Mouse (Mus musculus) forebrain, postnatal 0 days (tissue): ENCODE data around the gene Cdrt4. TPM values are rescaled to one million over a fixed set of nuclear protein-coding genes. Genes with fewer than 3 reads are reported as not detected.

Experiments
- ATAC-seq: fragments of 200-750 bp; cut with Nextera tagmentation; 2 replicates; pipeline ENCODE4 v1.8.0; 2017; ENCODE audit warnings: mild to moderate bottlenecking, moderate library complexity
- DNase-seq: peaks from one replicate; pipeline ENCODE4 v3.0.0-alpha.2; 2015
- H3K27ac ChIP-seq: fragments of 300-500 bp; sonication (generic); 2 replicates; pipeline ENCODE4 v1.5.1; 2014; ENCODE audit warnings: low read depth, mild to moderate bottlenecking, antibody characterized with exemption, low read length, moderate library complexity, mixed read lengths
- H3K27me3 ChIP-seq: fragments of 300-500 bp; sonication (generic); 2 replicates; pipeline ENCODE4 v1.6.1; 2014; ENCODE audit warnings: mild to moderate bottlenecking, low read length, mixed read lengths; ENCODE audit not compliant: insufficient read depth
- H3K36me3 ChIP-seq: fragments of 300-500 bp; sonication (generic); 2 replicates; pipeline ENCODE4 v1.6.1; 2014; ENCODE audit warnings: mild to moderate bottlenecking, moderate library complexity; ENCODE audit not compliant: insufficient read depth
- H3K4me1 ChIP-seq: fragments of 300-500 bp; sonication (generic); 2 replicates; pipeline ENCODE4 v1.6.1; 2014; ENCODE audit warnings: antibody characterized with exemption; ENCODE audit not compliant: insufficient read depth
- H3K4me2 ChIP-seq: fragments of 300-500 bp; sonication (generic); 2 replicates; pipeline ENCODE4 v1.6.1; 2014; ENCODE audit warnings: low read depth, mild to moderate bottlenecking, moderate library complexity
- H3K4me3 ChIP-seq: fragments of 300-500 bp; sonication (generic); 2 replicates; pipeline ENCODE4 v1.5.1; 2014; ENCODE audit warnings: low read depth, low read length, mixed read lengths
- H3K9ac ChIP-seq: fragments of 300-500 bp; sonication (generic); 2 replicates; pipeline ENCODE4 v1.6.1; 2014; ENCODE audit warnings: mild to moderate bottlenecking
- H3K9me3 ChIP-seq: fragments of 300-500 bp; sonication (generic); 2 replicates; pipeline ENCODE4 v1.6.1; 2016; ENCODE audit warnings: low read length
- CTCF ChIP-seq: sonication (generic); IDR thresholded peaks from 2 replicates; pipeline ENCODE4 v1.5.1; 2016; ENCODE audit warnings: antibody characterized with exemption, control low read depth, low read depth
- WGBS: fragments of 180-500 bp; shearing (Covaris S2); extraction: QIAGEN DNeasy Blood & Tissue Kit; methylation state at CpG from one replicate; pipeline ENCODE4 v1.1.7; 2014; 5-methylcytosine and 5-hydroxymethylcytosine counted together
- polyA plus RNA-seq: library from polyadenylated mRNA; unstranded; fragments of >200 nt; fragmentation: Nextera tagmentation; extraction: Ambion mirVana; gene quantifications from 2 replicates; pipeline ENCODE4 v1.2.1, GENCODE M21; 2015
- total RNA-seq: library from RNA; depleted of rRNA; stranded (reverse); fragments of >200 nt; gene quantifications from 2 replicates; pipeline ENCODE4 v1.2.3, GENCODE M21; 2014

Cdrt4 gene
- total and polyA plus RNA-seq, 2 experiments from 2014 or later = not detected

GRCm38 (mm10) chr11:63017327-63018082 lies 66.5 kb downstream of the Cdrt4 start:
- no peak for TF ChIP-seq CTCF
- no peak for ATAC-seq
- Histone ChIP-seq H3K27me3 (no peaks in the 10 kb centered on the region), H3K4me2 (no peak overlapping the region), H3K9me3 (no peaks in the 10 kb centered on the region), H3K36me3 (no peaks in the 10 kb centered on the region), H3K27ac (no peak overlapping the region), H3K4me3 (no peak overlapping the region), H3K9ac (no peak overlapping the region), H3K4me1 (no peaks in the 10 kb centered on the region)
- DNase-seq = peak; percentile 27
- 54% methylated on average over 6 of the region's 6 CpGs for WGBS

- Histone ChIP-seq H3K27me3 (no peaks in the 10 kb centered on the region), H3K4me3 (no peak overlapping the region), H3K4me1 (no peaks in the 10 kb centered on the region), H3K9ac (no peak overlapping the region), H3K27ac (no peak overlapping the region), H3K4me2 (no peak overlapping the region), H3K36me3 (no peaks in the 10 kb centered on the region), H3K9me3 (no peaks in the 10 kb centered on the region)
- DNase-seq = no peak
- no peak for ATAC-seq
- no peak for TF ChIP-seq CTCF
- 74% methylated on average over 6 of the region's 6 CpGs for WGBS
These were observed 67.2 kb downstream of the Cdrt4 start for GRCm38 (mm10) chr11:63018083-63018622.

- TF ChIP-seq CTCF = no peak
- H3K36me3 ChIP-seq = no peaks in the 10 kb centered on the region
- DNase-seq (no peak), ATAC-seq (no peak)
- no peak overlapping the region for H3K4me3 ChIP-seq
- no peak overlapping the region for H3K27ac ChIP-seq
- no peak overlapping the region for H3K9ac ChIP-seq
- no peak overlapping the region for H3K4me2 ChIP-seq
- no peaks in the 10 kb centered on the region for H3K4me1 ChIP-seq
- no peaks in the 10 kb centered on the region for H3K9me3 ChIP-seq
- no peaks in the 10 kb centered on the region for H3K27me3 ChIP-seq
These were observed 69.6 kb downstream of the Cdrt4 start for GRCm38 (mm10) chr11:63020633-63021032.

- ATAC-seq = no peak
- Histone ChIP-seq H3K27ac (no peak overlapping the region), H3K4me2 (no peak overlapping the region), H3K27me3 (no peaks in the 10 kb centered on the region), H3K9ac (no peak overlapping the region), H3K9me3 (no peaks in the 10 kb centered on the region), H3K36me3 (no peaks in the 10 kb centered on the region), H3K4me3 (no peak overlapping the region), H3K4me1 (no peaks in the 10 kb centered on the region)
- no peak for TF ChIP-seq CTCF
- 77% methylated on average over 5 of the region's 5 CpGs for WGBS
- DNase-seq = no peak
These were observed 70.3 kb downstream of the Cdrt4 start for GRCm38 (mm10) chr11:63021141-63021806.

GRCm38 (mm10) chr11:63023461-63023860 lies 72.5 kb downstream of the Cdrt4 start:
- WGBS = 79% methylated on average over 5 of the region's 5 CpGs
- H3K9ac ChIP-seq = no peak overlapping the region
- no peak for TF ChIP-seq CTCF
- no peak overlapping the region for H3K4me3 ChIP-seq
- H3K36me3 ChIP-seq = no peaks in the 10 kb centered on the region
- no peak for ATAC-seq
- H3K27ac ChIP-seq = no peak overlapping the region
- no peaks in the 10 kb centered on the region for H3K4me1 ChIP-seq
- H3K27me3 ChIP-seq = no peaks in the 10 kb centered on the region
- no peaks in the 10 kb centered on the region for H3K9me3 ChIP-seq
- H3K4me2 ChIP-seq = no peak overlapping the region
- DNase-seq = no peak

- Histone ChIP-seq H3K4me1 (no peaks in the 10 kb centered on the region), H3K4me2 (no peak overlapping the region), H3K36me3 (no peaks in the 10 kb centered on the region), H3K27me3 (no peaks in the 10 kb centered on the region), H3K27ac (no peak overlapping the region), H3K4me3 (no peak overlapping the region), H3K9ac (no peak overlapping the region), H3K9me3 (no peaks in the 10 kb centered on the region)
- no peak for TF ChIP-seq CTCF
- WGBS = 79% methylated on average over 2 of the region's 2 CpGs
- ATAC-seq (no peak), DNase-seq (no peak)
These were observed 73.1 kb downstream of the Cdrt4 start for GRCm38 (mm10) chr11:63024136-63024535.

GRCm38 (mm10) chr11:63025476-63025875 lies 74.5 kb downstream of the Cdrt4 start:
- peak; percentile 85 for ATAC-seq
- Histone ChIP-seq H3K9ac (no peak overlapping the region), H3K27ac (no peak overlapping the region), H3K4me2 (no peak overlapping the region), H3K9me3 (no peaks in the 10 kb centered on the region), H3K4me1 (no peaks in the 10 kb centered on the region), H3K27me3 (no peaks in the 10 kb centered on the region), H3K36me3 (no peaks in the 10 kb centered on the region), H3K4me3 (no peak overlapping the region)
- TF ChIP-seq CTCF = no peak
- 59% methylated on average over 6 of the region's 6 CpGs for WGBS
- peak; percentile 70 for DNase-seq
